Mouse (Mus musculus) layer of hippocampus, adult 11-12 months (tissue): ENCODE measurements around the gene Gm44805.

ENCODE experiments used
- DNase-seq: peaks from one replicate; pipeline ENCODE4 v3.0.0; 2022; ENCODE audit warnings: low spot score

Gene Gm44805

DNA sequence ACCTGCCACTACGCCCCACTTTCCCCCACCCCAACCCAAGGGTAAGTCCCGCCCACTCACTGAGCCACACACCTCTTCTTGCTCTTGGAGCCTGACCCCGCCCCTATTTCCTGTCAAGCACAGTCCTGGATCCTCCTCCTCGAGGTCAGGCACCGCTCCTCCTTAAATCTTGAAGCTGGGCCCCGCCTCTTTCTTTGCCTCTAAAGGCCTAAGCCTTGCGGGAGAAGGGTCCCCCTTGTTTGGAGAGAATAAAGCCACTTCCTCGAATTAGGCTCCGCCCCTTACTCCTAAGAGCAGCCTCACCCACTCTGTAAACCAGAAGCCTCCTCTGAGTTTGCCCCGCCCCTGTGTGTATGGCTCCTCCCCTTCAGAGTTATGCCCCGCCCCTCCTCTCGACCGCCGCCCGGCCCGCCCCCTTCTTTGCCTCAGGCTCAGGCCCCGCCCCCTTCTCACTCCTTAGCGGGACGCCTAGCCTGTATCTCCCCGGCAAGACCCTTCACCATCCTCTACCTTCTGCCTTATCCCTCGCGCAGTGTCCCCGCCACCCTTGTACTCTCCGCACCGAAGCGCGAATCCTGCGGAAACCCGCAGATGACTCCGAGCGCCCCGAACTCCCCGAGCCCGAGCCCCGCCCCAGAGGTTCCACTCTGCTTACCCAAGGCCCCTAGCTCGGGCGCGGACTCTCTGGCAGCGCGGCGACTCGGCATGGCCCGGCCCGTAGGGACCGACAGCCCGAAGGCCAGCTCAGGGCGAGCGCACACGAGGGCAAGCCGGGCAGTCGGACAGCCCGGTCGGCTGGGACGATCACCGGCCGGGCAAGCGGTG, 52.5 kb downstream of the Gm44805 start:
- peak; percentile 91 for DNase-seq

DNA sequence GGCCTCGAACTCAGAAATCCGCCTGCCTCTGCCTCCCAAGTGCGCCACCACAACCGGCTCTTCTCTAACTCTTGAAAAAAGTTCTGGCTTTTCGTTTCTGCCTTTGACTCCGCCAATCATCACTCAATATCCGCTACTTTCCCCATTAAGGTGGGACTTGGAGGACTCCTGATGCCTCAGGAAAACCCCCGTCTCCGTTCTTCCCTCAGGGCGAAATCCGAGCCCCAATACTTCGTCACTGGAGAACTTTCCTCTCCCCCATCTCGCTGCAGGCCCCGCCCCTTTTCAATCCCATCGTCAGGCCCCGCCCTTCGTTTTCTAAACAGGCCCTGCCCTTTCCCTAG, 53.1 kb downstream of the Gm44805 start:
- no peak for DNase-seq

DNA sequence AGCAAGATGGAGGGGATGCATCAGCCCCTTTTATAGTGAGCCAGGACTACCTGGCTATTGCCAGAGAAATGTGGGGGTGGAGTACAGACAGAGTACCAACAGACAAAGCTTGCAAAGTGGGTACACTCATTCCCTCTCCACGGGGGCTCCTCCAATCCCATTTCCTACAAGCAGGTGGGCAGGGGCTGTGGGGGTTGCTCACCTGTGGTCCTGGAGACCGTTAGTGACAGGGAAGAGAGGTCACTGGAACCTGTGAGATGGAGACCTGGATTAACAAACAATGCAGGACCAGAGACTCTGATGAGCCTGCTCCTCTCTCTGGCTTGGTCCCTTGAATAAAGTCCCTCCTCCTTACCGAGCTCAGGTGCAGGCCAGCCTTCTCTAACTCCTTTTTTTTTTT, 53.5 kb downstream of the Gm44805 start:
- DNase-seq = no peak

DNA sequence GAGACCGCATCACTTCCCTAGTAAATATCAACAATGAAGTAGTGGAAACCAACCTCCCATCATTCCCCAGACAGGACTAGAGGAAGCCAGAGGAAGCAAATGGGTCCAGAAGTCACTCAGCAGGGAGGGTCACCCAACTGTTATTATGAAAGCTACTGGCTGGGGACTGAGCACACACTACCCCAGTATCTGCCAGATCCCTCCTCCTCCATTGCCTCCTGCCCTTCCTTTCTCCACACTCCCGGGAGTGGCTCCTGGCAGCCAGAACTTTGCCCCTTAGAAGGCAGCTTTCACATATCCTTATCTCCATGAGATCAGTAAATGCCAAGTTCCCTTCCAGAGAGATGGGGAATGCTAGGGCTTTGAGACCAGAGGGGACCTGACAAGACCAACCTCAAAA, 57.8 kb downstream of the Gm44805 start:
- DNase-seq = no peak

DNA sequence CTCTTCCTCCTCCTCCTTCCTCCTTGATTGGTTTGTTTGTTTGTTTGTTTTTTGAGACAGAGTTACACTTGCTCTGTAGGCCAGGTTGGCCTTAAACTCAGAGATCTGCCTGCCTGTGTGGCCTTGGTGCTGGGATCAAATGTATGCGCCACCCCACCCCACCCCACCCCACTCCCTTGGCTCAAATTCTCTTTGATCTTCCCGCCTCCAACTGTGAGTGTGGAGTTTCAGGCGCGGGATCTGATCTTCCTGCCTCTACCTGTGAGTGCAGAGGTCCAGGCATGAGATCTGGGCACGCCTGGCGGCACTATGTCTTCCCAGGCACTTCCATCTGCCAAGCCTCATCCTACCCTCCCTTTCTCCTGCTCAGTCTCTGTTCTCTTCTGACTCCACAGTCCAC, 59.0 kb downstream of the Gm44805 start:
- no peak for DNase-seq
